Mouse (Mus musculus) liver, embryonic 11.5 days (tissue): ENCODE measurements at regions not wholly inside any gene's neighbourhood (a gene's known extent, or its start where the extent isn't known, plus 50 kb on each side); places are given as distances from the start of the nearest gene placed in this dataset.

ENCODE experiments used
- ATAC-seq: fragments of 200-750 bp; cut with Nextera tagmentation; replicated peaks from 2 replicates; pipeline ENCODE4 v1.8.0; 2017; ENCODE audit warnings: moderate number of reproducible peaks, mild to moderate bottlenecking, moderate TSS enrichment, moderate library complexity; ENCODE audit not compliant: low FRiP score
- DNase-seq: peaks from one replicate; pipeline ENCODE4 v3.0.0-alpha.2; 2017; ENCODE audit warnings: low spot score
- H3K27ac ChIP-seq: fragments of 300-500 bp; sonication (generic); 2 replicates; pipeline ENCODE4 v1.5.1; 2014; ENCODE audit warnings: mild to moderate bottlenecking, low read depth, low read length, control low read depth
- H3K27me3 ChIP-seq: fragments of 300-500 bp; sonication (generic); replicated peaks from 2 replicates; pipeline ENCODE4 v1.6.1; 2014; ENCODE audit warnings: low read length, mixed read lengths; ENCODE audit not compliant: control insufficient read depth, insufficient read depth
- H3K36me3 ChIP-seq: fragments of 300-500 bp; sonication (generic); 2 replicates; pipeline ENCODE4 v1.6.1; 2014; ENCODE audit warnings: mild to moderate bottlenecking, low read length, moderate library complexity, mixed read lengths; ENCODE audit not compliant: control insufficient read depth, insufficient read depth
- H3K4me1 ChIP-seq: fragments of 300-500 bp; sonication (generic); replicated peaks from 2 replicates; pipeline ENCODE4 v1.6.1; 2014; ENCODE audit warnings: low read length, mixed read lengths; ENCODE audit not compliant: control insufficient read depth, insufficient read depth
- H3K4me2 ChIP-seq: fragments of 300-500 bp; sonication (generic); 2 replicates; pipeline ENCODE4 v1.6.1; 2014; ENCODE audit warnings: mild to moderate bottlenecking, control low read depth, moderate library complexity
- H3K4me3 ChIP-seq: fragments of 300-500 bp; sonication (generic); 2 replicates; pipeline ENCODE4 v1.5.1; 2014; ENCODE audit warnings: low read depth, low read length, control low read depth
- H3K9ac ChIP-seq: fragments of 300-500 bp; sonication (generic); 2 replicates; pipeline ENCODE4 v1.6.1; 2014; ENCODE audit warnings: low read depth, low read length, control low read depth
- H3K9me3 ChIP-seq: fragments of 300-500 bp; sonication (generic); 2 replicates; pipeline ENCODE4 v1.6.1; 2016; ENCODE audit warnings: low read length, inconsistent platforms, mixed read lengths; ENCODE audit not compliant: control insufficient read depth
- WGBS: fragments of 180-500 bp; shearing (Covaris S2); extraction: QIAGEN DNeasy Blood & Tissue Kit; methylation state at CpG from one replicate; pipeline ENCODE4 v1.1.7; 2014; 5-methylcytosine and 5-hydroxymethylcytosine counted together

- Histone ChIP-seq H3K9ac (no peak overlapping the region), H3K27ac (no peak overlapping the region), H3K4me1 (no peaks in the 10 kb centered on the region), H3K4me3 (no peak overlapping the region), H3K36me3 (no peaks in the 10 kb centered on the region), H3K4me2 (no peak overlapping the region), H3K27me3 (no peaks in the 10 kb centered on the region), H3K9me3 (no peaks in the 10 kb centered on the region)
- 84% methylated on average over 4 of the region's 4 CpGs for WGBS
- DNase-seq (no peak), ATAC-seq (no peak)
Measured at GRCm38 (mm10) chr13:101874761-101875160, 106.7 kb upstream of the Pik3r1 start.

GRCm38 (mm10) chr13:101876069-101876468, 108.1 kb upstream of the Pik3r1 start:
- ATAC-seq (no peak), DNase-seq (no peak)
- H3K4me3 ChIP-seq = no peak overlapping the region
- H3K27ac ChIP-seq = no peak overlapping the region
- H3K9me3 ChIP-seq = no peaks in the 10 kb centered on the region
- H3K27me3 ChIP-seq = no peaks in the 10 kb centered on the region
- no peak overlapping the region for H3K4me2 ChIP-seq
- H3K9ac ChIP-seq = no peak overlapping the region
- H3K4me1 ChIP-seq = no peaks in the 10 kb centered on the region
- 71% methylated on average over 2 of the region's 2 CpGs for WGBS
- no peaks in the 10 kb centered on the region for H3K36me3 ChIP-seq

GRCm38 (mm10) chr13:101876601-101877000, 108.6 kb upstream of the Pik3r1 start:
- Histone ChIP-seq H3K36me3 (no peaks in the 10 kb centered on the region), H3K4me3 (no peak overlapping the region), H3K27ac (no peak overlapping the region), H3K4me2 (no peak overlapping the region), H3K4me1 (no peaks in the 10 kb centered on the region), H3K9me3 (no peaks in the 10 kb centered on the region), H3K9ac (no peak overlapping the region), H3K27me3 (no peaks in the 10 kb centered on the region)
- DNase-seq (no peak), ATAC-seq (no peak)
- WGBS = 78% methylated on average over 3 of the region's 3 CpGs

- Histone ChIP-seq H3K36me3 (no peaks in the 10 kb centered on the region), H3K9me3 (no peaks in the 10 kb centered on the region)
Measured at GRCm38 (mm10) chr13:101878168-101878567, 110.2 kb upstream of the Pik3r1 start.

GRCm38 (mm10) chr13:101879561-101880081, 111.6 kb upstream of the Pik3r1 start:
- H3K27ac ChIP-seq = no peak overlapping the region
- no peak for ATAC-seq
- WGBS = 75% methylated on average over 8 of the region's 8 CpGs

More at GRCm38 (mm10) chr13:101878168-101878567, 110.2 kb upstream of the Pik3r1 start:
- Histone ChIP-seq H3K9ac (no peak overlapping the region), H3K4me3 (no peak overlapping the region), H3K4me2 (no peak overlapping the region), H3K27ac (no peak overlapping the region), H3K4me1 (no peaks in the 10 kb centered on the region), H3K27me3 (no peaks in the 10 kb centered on the region)
- ATAC-seq (no peak), DNase-seq (no peak)

GRCm38 (mm10) chr13:101883177-101883576, 115.2 kb upstream of the Pik3r1 start:
- Histone ChIP-seq H3K4me2 (no peak overlapping the region), H3K27me3 (no peaks in the 10 kb centered on the region), H3K27ac (no peak overlapping the region), H3K36me3 (no peaks in the 10 kb centered on the region), H3K4me3 (no peak overlapping the region), H3K9ac (no peak overlapping the region), H3K4me1 (no peaks in the 10 kb centered on the region), H3K9me3 (no peaks in the 10 kb centered on the region)
- DNase-seq (no peak), ATAC-seq (no peak)

More at GRCm38 (mm10) chr13:101879561-101880081, 111.6 kb upstream of the Pik3r1 start:
- H3K27me3 ChIP-seq = no peaks in the 10 kb centered on the region
- no peaks in the 10 kb centered on the region for H3K4me1 ChIP-seq
- no peak overlapping the region for H3K4me3 ChIP-seq
- H3K9me3 ChIP-seq = no peaks in the 10 kb centered on the region
- H3K36me3 ChIP-seq = no peaks in the 10 kb centered on the region
- no peak overlapping the region for H3K4me2 ChIP-seq
- no peak overlapping the region for H3K9ac ChIP-seq
- no peak for DNase-seq

- WGBS = 85% methylated on average over 3 of the region's 3 CpGs
- Histone ChIP-seq H3K9me3 (no peaks in the 10 kb centered on the region), H3K9ac (no peak overlapping the region), H3K4me2 (no peak overlapping the region), H3K4me3 (no peak overlapping the region), H3K4me1 (no peaks in the 10 kb centered on the region), H3K27me3 (no peaks in the 10 kb centered on the region), H3K27ac (no peak overlapping the region), H3K36me3 (no peaks in the 10 kb centered on the region)
- ATAC-seq = no peak
- DNase-seq = no peak
Measured at GRCm38 (mm10) chr13:101884752-101885151, 116.7 kb upstream of the Pik3r1 start.

GRCm38 (mm10) chr13:101891473-101891872, 123.5 kb upstream of the Pik3r1 start:
- 58% methylated on average over 4 of the region's 4 CpGs for WGBS
- Histone ChIP-seq H3K27ac (no peak overlapping the region), H3K36me3 (no peaks in the 10 kb centered on the region), H3K27me3 (no peaks in the 10 kb centered on the region), H3K4me3 (no peak overlapping the region), H3K9ac (no peak overlapping the region), H3K4me1 (no peaks in the 10 kb centered on the region), H3K9me3 (no peaks in the 10 kb centered on the region), H3K4me2 (no peak overlapping the region)
- DNase-seq (no peak), ATAC-seq (no peak)

GRCm38 (mm10) chr13:101893035-101893600, 125.1 kb upstream of the Pik3r1 start:
- Histone ChIP-seq H3K4me1 (no peaks in the 10 kb centered on the region), H3K9ac (no peak overlapping the region), H3K9me3 (no peaks in the 10 kb centered on the region), H3K36me3 (no peaks in the 10 kb centered on the region), H3K27ac (no peak overlapping the region), H3K4me2 (no peak overlapping the region), H3K27me3 (no peaks in the 10 kb centered on the region), H3K4me3 (no peak overlapping the region)
- 76% methylated on average over 10 of the region's 10 CpGs for WGBS
- ATAC-seq (no peak), DNase-seq (no peak)
